Mouse (Mus musculus): ENCODE measurements around the gene Tent4a.

GRCm38 (mm10) chr13:69577181-69577834, 42.9 kb upstream of the Tent4a start:
- TF ChIP-seq CTCF (IDR thresholded peaks at IDR 0.05), result no peak
- TF ChIP-seq EP300 (IDR thresholded peaks at IDR 0.05), result no peak
